Mouse (Mus musculus) gastrocnemius, adult 8-10 months (tissue): ENCODE results near the gene Abi3. TPM values are rescaled to one million over a fixed set of nuclear protein-coding genes. Genes with fewer than 3 reads are reported as not detected.
"Not testable (repeated sequence)": the region's sequence is repeated elsewhere in the genome, so short reads cannot be mapped to it uniquely, and the experiment has no call there.

ENCODE experiments used
- DNase-seq, 2 experiments: peaks; one replicate each; pipeline ENCODE4 v3.0.0; 2022; ENCODE audit warnings: low spot score in 2 of 2
- total RNA-seq, 4 experiments: library from RNA; stranded (reverse); gene quantifications; 2 replicates each; pipeline ENCODE4 v1.2.4; 2022

Abi3 gene
- 1 to 10 TPM in 3 of 4 experiments, under 1 TPM in 1; 0.77 to 2.2 (median 1.5) TPM for total RNA-seq

GRCm38 (mm10) chr11:95842074-95842681, at the start of gene Abi3:
Abi3 (minus strand) TSS chr11:95842476.
- no peak for DNase-seq

GRCm38 (mm10) chr11:95890462-95891051, 48.3 kb upstream of the Abi3 start:
- DNase-seq: no peak

DNA sequence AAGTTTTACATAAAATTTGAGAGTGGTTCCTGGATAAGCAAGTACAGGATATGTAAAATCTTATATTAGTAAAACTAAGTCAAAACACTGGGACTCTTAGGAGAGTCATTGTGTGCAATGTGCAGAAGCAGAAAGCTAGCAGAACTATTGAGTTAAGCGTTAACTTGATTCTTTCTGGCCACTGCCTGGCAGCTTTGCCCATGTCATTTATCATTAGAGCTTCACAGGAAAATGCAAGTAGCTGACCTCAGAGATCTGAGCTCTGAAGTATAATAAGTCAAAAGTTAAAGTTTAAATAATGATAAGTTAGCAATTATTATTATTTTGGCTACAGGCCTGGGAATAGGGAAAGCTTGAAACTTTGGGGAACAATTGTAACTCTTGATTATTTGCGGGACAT, 37.6 kb upstream of the Abi3 start:
- DNase-seq: not testable (repeated sequence)

DNA sequence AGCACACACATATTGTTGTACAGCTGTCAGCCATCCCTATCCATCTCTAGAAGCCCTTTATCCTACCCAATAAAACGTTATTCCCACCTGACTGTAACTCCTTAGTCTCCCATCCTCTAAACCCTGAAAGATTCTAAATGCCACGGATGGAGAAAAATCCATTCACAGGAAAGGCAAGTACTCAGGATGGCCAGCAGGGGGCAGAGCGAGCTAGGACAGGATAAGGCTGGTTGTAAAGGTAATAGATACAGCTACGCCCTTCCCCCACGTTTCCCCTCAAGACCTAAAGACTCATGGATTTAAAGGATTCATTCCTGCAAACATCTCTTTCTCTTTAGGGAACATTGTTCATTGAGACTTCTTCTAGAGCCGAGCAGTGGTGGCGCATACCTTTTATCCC, 34.0 kb upstream of the Abi3 start:
- no peak for DNase-seq

DNA sequence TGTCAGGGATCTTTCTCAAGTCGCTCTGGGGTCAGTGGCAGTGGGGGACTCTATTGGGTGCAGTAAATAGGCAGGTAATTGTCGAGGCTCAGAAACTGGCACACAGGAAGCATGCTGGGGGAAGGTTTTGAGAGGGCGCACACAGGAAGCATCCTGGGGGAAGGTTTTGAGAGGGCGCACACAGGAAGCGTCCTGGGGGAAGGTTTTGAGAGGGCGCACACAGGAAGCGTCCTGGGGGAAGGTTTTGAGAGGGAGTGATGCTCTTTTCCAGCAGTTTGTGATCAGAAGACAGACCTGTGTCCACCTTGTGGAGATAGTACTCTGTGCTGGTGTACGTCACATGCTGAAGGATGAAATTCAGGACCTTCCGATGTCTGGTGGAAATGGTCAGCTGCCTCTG, 33.5 kb upstream of the Abi3 start:
- DNase-seq: no peak

- DNase-seq: no peak
These were observed 27.7 kb upstream of the Abi3 start for GRCm38 (mm10) chr11:95869918-95870470.

DNA sequence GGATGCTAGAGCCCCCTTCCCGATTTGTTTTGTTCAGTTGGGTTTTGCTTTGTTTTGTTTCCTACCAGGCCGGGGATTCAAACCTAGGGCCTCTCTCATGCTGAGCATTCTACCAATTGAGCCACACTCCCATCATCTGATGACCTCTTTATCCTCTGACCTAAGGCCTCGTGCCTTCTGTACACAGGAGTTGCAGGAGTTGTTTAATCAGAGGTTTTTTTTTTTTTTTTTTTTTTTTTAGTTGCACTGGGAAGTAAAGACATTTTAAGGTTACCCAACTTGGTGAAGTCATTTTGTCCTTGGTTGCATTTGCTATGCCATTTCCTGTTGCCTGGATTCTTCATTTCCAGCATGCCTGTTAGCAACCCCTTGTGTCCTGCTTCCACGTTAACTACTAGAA, 27.2 kb upstream of the Abi3 start:
- DNase-seq: no peak

DNA sequence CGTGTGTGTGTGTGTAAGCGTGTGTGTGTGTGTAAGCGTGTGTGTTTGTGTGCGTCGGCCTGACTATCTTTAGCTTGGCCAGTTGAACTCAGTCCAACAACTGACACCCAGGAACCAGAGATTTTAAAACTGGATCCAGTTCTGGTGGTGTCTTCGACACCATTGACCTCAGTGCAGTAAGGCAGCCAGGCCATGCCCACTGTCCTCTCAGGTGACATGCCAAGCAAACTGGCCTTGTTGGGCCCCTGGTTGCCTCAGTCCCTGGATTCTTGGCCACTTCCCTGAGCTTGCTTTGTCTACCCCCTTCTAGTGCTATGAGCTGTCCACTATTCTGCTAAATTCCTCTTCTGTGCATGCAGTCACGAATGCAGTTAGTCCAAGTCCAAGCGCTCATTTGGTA, 19.1 kb upstream of the Abi3 start:
- peak in 1 of 2 experiments; percentile 27 for DNase-seq

- no peak for DNase-seq
These were observed 17.8 kb upstream of the Abi3 start for GRCm38 (mm10) chr11:95860071-95860490.

GRCm38 (mm10) chr11:95859468-95859855, 17.2 kb upstream of the Abi3 start:
- peak in 1 of 2 experiments; percentile 53 for DNase-seq

DNA sequence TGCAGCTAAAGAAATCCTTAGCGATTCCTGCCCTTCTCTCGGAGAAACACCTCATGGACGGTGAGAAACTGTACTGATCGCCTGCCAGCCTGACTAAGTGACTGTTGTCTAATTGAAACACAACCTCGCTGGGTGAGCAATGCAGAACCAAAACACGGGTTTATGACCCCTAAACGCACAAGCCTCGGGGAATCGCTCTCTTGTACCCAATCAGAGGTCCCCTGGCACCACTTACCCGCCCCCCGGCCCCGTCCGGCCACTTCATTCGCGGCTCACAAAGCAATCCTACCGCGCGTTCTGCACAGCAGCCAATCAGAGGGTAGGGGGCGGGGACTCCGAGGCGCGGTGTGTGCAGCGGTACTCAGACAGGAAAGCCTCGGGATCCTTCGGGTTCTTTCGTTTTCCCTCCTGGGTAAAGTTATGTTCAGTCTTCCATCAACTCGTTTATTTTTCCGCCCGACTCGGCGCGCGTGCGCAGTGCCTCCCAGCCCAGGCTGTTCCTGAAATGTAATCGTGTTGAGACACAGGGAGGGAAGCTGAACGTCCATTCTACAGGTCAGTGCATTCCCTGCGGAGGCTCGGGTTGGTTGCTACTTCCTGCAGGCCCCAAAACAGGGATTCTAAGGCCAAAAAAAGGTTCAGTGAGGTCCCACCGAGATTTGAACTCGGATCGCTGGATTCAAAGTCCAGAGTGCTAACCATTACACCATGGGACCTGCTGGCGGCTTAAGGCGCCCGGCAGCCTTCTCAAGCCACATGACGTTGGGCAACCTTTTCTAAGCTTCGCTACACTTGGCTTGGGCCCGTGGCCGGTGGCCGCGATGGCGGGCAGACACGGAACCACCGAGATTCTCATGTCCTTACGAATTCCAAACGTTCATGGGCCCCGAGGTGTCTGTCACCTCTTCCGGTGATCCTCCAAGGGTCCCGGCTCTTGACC, 16.5 kb upstream of the Abi3 start:
- DNase-seq: peak; percentile 95 to 96

GRCm38 (mm10) chr11:95857716-95858527, 15.6 kb upstream of the Abi3 start:
- DNase-seq: no peak

DNA sequence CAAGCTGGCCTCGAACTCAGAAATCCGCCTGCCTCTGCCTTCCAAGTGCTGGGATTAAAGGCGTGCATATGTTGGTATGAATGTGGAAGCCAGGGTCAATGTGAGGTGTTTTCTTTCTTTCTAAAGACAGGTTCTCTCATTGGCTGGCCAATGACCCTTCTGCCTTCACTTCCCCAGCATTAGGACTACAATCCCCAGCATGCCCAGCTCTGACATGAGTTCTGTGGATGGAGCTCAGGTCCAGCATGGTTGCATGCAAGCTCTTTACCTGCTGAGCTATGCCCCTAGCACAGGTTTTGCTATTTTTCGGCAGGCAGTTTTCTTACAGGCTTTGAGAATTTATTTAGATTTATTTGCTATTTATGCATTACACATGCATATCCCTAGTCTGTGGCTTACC, 15.0 kb upstream of the Abi3 start:
- no peak for DNase-seq

DNA sequence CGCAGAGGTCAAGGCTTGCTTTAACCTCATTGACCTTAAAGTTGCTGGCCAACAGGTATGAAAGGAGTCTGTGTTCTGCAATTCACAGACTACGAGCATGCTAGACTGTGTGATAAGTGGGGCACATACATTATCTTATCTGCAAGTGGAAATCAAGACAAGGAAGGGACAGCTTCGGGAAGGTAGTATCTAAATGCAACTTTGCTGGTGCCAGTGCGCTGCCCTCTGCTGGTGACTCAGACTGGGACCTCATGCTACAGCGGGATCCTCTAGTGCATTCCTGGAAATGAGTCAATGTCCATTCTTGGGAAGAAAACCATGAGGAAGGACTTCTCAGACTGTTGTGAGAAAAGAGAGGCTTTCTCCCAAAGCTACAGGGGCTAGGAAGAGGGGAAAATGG, 11.4 kb upstream of the Abi3 start:
- DNase-seq: peak; percentile 35 to 56

DNA sequence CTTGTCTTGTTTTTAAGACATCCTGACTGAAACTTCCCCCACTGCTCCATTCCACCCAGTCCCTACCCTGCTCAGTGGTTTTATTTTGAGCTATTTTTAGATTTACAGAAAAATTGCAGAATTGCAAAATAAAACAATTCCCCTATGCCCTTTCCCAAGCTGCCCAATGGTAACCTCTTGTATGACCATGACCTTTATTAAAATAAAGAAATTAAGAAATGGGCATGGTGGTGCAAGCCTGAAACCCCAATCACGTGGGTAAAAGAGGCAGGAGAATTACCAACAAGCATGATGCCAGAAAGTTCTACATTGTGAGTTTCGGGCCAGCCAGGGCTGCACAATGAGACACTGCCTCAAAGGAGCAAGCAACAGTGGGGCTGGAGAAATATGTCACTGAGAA, 8.6 kb upstream of the Abi3 start:
- DNase-seq: no peak

DNA sequence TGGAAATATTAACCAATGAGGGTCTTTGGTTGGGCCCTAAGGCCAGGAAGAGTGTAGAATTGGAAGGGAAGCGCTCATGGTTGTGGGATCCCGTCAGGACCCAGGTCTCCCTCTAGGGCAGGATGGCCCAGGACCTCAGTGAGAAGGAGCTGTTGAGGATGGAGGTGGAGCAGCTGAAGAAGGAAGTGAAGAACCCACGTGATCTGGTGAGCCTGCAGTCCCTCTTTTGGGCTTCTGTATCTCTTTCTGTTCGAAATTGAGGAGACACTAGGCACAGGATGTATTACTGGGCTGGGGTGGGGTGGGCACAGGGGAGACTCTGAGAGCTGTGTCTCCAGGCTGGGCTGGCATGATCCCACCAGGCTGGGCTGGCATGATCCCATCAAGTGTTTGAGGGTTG, 2.7 kb upstream of the Abi3 start:
- no peak for DNase-seq

DNA sequence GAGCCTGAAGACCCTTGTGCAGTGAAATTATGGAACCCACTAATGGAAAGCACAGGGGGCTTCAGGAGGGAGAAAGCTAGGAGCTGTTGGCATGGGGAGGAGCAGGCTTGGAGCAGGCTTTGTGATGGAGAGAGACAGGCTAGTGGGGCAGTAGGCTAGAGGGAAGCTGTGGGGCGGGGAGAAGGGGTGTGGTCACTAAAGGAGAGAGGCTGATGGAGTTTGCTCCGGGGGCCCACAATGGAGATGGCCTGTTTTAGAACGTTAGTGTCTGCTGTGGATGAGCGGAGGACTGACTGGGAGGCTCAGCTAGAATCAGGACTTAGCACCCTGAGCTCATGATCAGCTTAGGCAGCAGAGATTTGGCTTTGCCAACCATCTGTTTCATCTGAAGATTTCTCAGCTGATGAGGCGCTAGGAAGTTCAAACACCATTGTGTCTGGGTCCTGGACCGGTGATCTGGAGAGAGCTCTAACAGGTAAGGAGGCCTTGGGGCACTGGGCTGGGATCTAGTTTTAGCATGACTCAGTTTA, 1.2 kb upstream of the Abi3 start:
- DNase-seq: no peak

DNA sequence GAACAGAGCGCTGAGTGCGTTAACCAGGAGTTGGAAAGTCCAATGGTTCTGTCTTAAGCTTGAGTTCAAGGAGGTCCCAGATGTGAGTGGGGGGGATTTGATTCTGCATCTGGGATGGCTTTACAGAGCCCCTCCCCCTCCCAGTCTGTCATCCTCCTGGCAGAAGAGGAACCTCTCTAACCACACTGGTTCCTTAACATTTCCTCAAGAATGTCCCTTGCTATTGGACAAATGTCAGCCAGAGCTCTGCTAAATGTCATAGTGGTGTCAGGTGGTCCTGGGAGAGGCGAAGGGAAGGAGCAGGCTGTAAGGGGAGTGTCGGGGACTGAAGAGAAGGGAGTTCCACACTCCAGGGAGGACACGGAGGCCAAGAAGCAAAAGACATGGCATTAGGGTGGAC, 677 bp upstream of the Abi3 start:
- DNase-seq: no peak

DNA sequence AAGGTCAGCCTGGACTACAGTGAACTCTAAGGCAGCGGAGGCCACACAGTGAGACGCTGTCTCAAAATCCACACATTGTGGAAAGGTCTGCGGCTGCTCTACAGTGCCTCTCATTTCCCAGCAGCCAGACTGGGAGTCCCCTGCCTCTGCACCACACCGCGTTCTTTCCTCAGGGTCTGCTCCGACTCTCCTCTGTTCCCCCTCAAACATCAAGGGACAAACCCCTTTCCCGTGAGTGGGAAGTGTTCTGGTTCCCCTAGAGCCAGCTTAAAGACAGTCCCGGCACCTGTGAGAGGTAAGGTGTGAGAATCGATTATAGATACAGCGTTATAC, 812 bp downstream of the Abi3 start:
- no peak for DNase-seq

DNA sequence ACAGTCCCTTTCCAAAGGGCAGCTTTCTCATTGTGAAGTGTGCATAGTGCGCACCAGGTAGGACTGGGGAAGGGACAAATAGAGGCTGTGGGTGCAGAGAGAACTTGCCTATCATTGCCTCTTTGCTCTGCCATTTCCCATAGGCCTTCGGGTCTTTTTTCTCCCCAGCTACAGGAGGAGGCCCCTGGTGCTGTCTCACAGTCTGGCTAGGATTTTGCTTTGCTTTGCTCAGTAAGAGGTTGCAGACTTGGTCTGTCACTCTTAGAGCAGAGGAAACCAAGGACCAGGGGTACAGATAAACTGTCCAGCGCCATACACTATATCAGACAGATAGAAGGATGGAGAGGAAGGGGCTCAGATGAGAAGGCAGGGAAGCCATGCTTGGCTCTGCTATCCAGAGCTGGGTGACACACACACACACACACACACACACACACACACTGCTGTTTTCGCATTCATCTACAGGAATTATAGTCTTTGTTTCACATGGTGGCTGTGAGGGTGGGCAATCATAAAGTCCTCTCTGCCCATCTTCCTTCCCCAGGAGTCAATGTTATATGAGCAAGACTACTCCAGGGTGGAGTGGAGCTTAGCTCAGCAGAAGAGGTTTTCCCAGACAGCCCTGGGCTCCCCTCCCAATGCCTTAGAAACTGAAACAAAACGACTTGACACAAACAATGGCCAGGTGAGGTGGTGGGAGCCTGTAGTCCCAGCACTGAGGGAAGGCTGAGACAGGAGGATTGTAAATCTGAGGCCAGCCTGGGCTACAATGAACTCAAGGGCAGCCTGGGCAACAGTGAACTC, 1.4 kb downstream of the Abi3 start:
- no peak for DNase-seq
